Mouse (Mus musculus) heart, adult 2 months (tissue): ENCODE measurements at regions not wholly inside any gene's neighbourhood (a gene's known extent, or its start where the extent isn't known, plus 50 kb on each side); places are given as distances from the start of the nearest gene placed in this dataset.

Experiments used
- CTCF ChIP-seq: fragments of 200-600 bp; IDR thresholded peaks from 2 replicates; pipeline ENCODE4 v1.8.1; 2022; ENCODE audit warnings: antibody characterized with exemption, mild to moderate bottlenecking, moderate library complexity
- EP300 ChIP-seq: fragments of 200-500 bp; IDR thresholded peaks from 2 replicates; pipeline ENCODE4 v1.6.1; 2011; ENCODE audit warnings: low read depth, low read length, control low read depth; ENCODE audit not compliant: insufficient read depth
- POLR2A ChIP-seq: fragments of 200-500 bp; IDR thresholded peaks from 2 replicates; pipeline ENCODE4 v1.6.1; 2011; ENCODE audit warnings: mild to moderate bottlenecking, low read depth, low read length, control low read depth; ENCODE audit not compliant: insufficient read depth

GRCm38 (mm10) chr2:171935646-171936325 lies 107.5 kb downstream of the Cbln4 start:
- TF ChIP-seq CTCF (no peak), EP300 (no peak), POLR2A (no peak)
